Mouse (Mus musculus) myocyte (in vitro differentiated cells): ENCODE measurements at regions not wholly inside any gene's neighbourhood (a gene's known extent, or its start where the extent isn't known, plus 50 kb on each side); places are given as distances from the start of the nearest gene placed in this dataset.

Experiments used
- CEBPB ChIP-seq: IDR thresholded peaks from 2 replicates; pipeline ENCODE4 v1.6.1; 2011; ENCODE audit warnings: mild to moderate bottlenecking, moderate library complexity; ENCODE audit not compliant: poor library complexity, insufficient read depth, severe bottlenecking
- E2F4 ChIP-seq: IDR thresholded peaks from one replicate; pipeline ENCODE4 v1.6.1; 2011; ENCODE audit warnings: mild to moderate bottlenecking, control low read depth, moderate library complexity; ENCODE audit not compliant: insufficient read depth
- MAX ChIP-seq: IDR thresholded peaks from one replicate; pipeline ENCODE4 v1.6.1; 2011; ENCODE audit warnings: low read depth, mild to moderate bottlenecking, control low read depth
- MYOD1 ChIP-seq, 3 experiments: IDR thresholded peaks; one replicate each; pipeline ENCODE4 v1.6.1; 2011; ENCODE audit warnings: control low read depth in 2 of 3, low read depth in 2 of 3, mild to moderate bottlenecking in 2 of 3, moderate library complexity in 1 of 3; ENCODE audit not compliant: insufficient read length in 2 of 3, control insufficient read depth in 1 of 3
- MYOG ChIP-seq, 3 experiments: IDR thresholded peaks; one replicate each; pipeline ENCODE4 v1.6.1; 2011; ENCODE audit warnings: control low read depth in 2 of 3, low read depth in 2 of 3, mild to moderate bottlenecking in 2 of 3; ENCODE audit not compliant: insufficient read length in 2 of 3, control insufficient read depth in 1 of 3, insufficient read depth in 1 of 3
- POLR2A ChIP-seq: IDR thresholded peaks from one replicate; pipeline ENCODE4 v1.6.1; 2011; ENCODE audit warnings: low read depth, mild to moderate bottlenecking, control low read depth, moderate library complexity; ENCODE audit not compliant: insufficient read length
- POLR2AphosphoS2 ChIP-seq: IDR thresholded peaks from one replicate; pipeline ENCODE4 v1.6.1; 2011; ENCODE audit warnings: low read depth, control low read depth; ENCODE audit not compliant: insufficient read length
- SRF ChIP-seq: IDR thresholded peaks from one replicate; pipeline ENCODE4 v1.6.1; 2011; ENCODE audit warnings: low read depth; ENCODE audit not compliant: control insufficient read depth, insufficient read length
- TCF12 ChIP-seq: IDR thresholded peaks from one replicate; pipeline ENCODE4 v1.6.1; 2011; ENCODE audit warnings: mild to moderate bottlenecking, control low read depth; ENCODE audit not compliant: poor library complexity, insufficient read depth, severe bottlenecking
- USF1 ChIP-seq: IDR thresholded peaks from one replicate; pipeline ENCODE4 v1.6.1; 2011; ENCODE audit warnings: low read depth, mild to moderate bottlenecking, control low read depth, moderate library complexity

- TF ChIP-seq MAX (no peak), POLR2AphosphoS2 (no peak), TCF12 (no peak), POLR2A (no peak), MYOG (IDR thresholded peaks at IDR 0.05; ENCODE audit: control insufficient read depth in 1 of 3, insufficient read depth in 1 of 3, insufficient read length in 2 of 3, low read depth in 2 of 3) (no peak), CEBPB (no peak), E2F4 (no peak), USF1 (no peak), MYOD1 (IDR thresholded peaks at IDR 0.05; ENCODE audit: control insufficient read depth in 1 of 3, insufficient read length in 2 of 3, low read depth in 2 of 3) (no peak), SRF (no peak)
Observed at GRCm38 (mm10) chr9:61679686-61680085, 234.7 kb downstream of the Rplp1 start.
